Mouse (Mus musculus): ENCODE results near the gene Ppp2r5b.

DNA sequence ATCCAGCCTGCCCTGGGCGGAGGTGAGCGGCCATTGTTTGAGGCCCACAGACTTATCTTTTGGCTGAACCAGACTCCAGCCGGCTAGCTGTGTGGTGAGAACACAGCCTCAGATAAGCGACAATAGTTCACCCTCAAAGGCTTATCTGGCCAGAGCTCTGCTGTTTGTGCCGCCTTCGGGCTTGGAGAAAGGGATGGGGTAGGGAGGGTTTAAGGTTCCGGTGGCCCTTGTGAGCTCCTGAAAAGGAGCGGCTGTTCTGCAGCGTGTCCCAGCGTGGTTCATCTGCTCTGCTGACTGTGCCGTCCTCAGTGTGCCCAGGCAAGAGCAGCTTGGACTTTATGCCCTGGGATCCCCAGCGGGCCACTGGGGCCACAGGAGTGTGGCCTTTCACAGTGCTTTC is 48.8 kb upstream of the Ppp2r5b start:
- TF ChIP-seq CTCF (IDR thresholded peaks at IDR 0.05; ENCODE audit: low read depth, low read length) (no peak), POLR2A (IDR thresholded peaks at IDR 0.05; ENCODE audit: extremely low read depth, insufficient read depth, low read length) (no peak)
